Mouse (Mus musculus) gastrocnemius, adult 18-20 months (tissue): ENCODE measurements around the gene Prokr2. TPM values are rescaled to one million over a fixed set of nuclear protein-coding genes. Genes with fewer than 3 reads are reported as not detected.
"Not testable (repeated sequence)": the region's sequence is repeated elsewhere in the genome, so short reads cannot be mapped to it uniquely, and the experiment has no call there.

Experiments used
- DNase-seq: peaks from one replicate; pipeline ENCODE4 v3.0.0; 2021; ENCODE audit warnings: low spot score
- total RNA-seq, 2 experiments: library from RNA; stranded (reverse); gene quantifications; 2 replicates each; pipeline ENCODE4 v1.2.3; 2021

Gene Prokr2
- total RNA-seq, 2 experiments from 2014 or later: not detected

- DNase-seq: no peak
Measured at GRCm38 (mm10) chr2:132341293-132341692, 44.0 kb downstream of the Prokr2 start.

DNA sequence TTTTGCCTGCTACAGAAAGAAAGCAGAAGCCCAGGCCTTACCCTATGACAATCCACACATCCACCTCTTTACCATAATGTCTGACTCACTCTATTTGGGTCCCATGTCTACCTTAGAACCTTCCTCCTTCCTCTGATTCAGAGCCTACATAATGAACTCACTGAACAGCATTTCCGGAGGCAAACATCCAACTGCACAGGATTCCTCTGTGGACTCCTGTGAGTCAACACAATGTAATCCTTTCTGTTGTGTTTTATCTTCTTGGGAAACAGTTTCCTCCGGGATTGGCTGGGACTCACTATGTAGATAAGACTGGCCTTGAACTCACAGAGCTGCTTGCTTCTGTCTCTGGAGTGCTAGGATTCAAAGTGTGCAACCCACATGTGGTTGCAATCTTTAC, 44.9 kb downstream of the Prokr2 start:
- DNase-seq: no peak

DNA sequence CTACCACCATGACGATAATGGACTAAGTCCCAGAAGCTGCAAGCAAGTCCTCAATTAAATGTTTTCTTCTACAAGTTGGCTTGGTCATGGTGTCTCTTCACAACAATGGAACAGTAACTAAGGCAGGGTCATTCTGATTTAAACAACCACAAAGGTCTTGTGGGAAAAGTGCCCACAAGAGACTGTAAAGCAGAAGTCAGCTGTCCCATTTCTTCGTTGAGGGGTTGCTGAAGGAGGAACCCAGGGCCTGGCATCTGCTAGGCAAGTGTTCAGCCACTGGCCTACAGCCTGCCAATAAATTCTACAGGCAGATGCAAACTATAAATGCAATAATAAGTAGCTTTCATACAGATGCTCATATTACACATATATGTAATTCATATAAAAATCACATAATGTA, 48.0 kb downstream of the Prokr2 start:
- no peak for DNase-seq

GRCm38 (mm10) chr2:132323541-132323940, 61.7 kb downstream of the Prokr2 start:
- no peak for DNase-seq

GRCm38 (mm10) chr2:132320516-132320915, 64.7 kb downstream of the Prokr2 start:
- DNase-seq: no peak

- DNase-seq: no peak
Measured at GRCm38 (mm10) chr2:132317178-132317577, 68.1 kb downstream of the Prokr2 start.

GRCm38 (mm10) chr2:132316041-132316808, 69.0 kb downstream of the Prokr2 start:
- DNase-seq: peak; percentile 51

DNA sequence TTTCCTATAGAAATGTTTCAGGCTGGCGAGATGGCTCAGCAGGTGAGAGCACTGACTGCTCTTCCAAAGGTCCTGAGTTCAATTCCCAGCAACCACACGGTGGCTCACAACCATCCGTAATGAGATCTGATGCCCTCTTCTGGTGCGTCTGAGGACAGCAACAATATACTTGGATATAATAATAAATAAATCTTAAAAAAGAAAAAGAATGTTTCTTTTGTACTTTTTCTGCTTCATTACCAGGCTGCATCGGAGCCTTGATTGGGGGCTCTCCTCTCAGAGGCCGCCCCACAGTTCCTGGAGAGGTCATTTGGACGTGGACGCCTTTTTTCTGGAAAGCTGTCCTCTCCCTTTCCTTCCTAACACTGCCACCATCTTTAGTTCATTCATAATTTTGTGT, 71.2 kb downstream of the Prokr2 start:
- not testable (repeated sequence) for DNase-seq

DNA sequence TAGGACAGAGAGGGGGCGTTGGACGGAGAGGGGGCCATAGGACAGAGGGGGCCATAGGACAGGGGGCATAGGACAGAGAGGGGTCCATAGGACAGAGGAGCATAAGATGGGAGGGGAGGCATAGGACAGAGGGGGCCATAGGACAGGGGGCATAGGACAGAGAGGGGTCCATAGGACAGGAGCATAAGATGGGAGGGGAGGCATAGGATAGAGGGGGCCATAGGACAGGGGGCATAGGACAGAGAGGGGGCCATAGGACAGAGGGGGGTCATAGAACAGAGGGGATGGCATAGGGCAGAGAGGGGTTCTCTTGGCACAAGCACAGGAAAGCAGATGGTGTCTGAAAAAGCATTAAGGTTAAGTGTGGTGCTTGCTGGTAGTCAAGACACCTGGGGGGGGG, 71.7 kb downstream of the Prokr2 start:
- no peak for DNase-seq

DNA sequence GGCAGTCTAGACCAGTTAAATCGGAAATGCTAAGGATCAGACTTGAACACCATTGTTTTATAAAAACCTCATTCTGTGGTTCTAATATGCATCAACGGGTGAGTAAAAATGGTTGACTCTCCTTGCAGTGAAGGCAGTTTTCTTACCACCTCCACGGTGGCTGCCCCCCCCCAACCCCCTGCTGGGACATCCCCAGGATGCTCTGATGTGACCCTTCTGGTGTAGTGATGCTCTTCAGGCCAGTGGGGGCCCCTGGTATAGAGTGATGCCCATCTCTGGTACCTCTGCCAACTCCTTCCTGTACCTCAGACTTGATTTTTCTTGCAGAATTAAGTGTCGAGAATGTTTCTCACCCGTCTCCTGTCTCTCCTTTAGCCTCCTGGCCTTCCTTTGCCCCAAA, 72.6 kb downstream of the Prokr2 start:
- no peak for DNase-seq

DNA sequence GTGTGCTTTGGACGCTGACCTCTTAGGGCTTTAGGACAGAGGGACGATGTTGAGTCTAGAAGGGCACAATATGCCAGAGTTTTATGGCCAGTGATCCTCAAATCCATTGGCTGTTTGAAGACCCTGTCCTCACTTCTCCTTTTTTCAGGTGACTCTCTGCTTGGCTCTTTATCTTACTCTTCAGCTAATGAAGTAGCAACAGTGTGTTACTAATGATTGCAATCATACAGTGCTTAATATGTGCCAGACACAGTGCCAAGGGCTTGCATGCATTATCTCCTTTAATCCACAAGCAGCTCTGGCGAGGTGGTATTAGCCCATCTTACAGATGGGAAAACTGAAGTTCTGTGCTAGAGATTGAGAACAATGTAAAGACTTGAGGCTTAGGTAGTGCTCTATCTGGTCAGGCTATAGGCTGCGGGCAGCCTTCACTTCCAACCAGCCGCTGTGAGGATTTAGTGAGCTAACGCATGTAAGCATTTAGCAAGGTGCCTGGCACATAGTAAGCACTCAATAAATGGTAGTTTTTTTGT, 75.8 kb downstream of the Prokr2 start:
- DNase-seq: no peak

DNA sequence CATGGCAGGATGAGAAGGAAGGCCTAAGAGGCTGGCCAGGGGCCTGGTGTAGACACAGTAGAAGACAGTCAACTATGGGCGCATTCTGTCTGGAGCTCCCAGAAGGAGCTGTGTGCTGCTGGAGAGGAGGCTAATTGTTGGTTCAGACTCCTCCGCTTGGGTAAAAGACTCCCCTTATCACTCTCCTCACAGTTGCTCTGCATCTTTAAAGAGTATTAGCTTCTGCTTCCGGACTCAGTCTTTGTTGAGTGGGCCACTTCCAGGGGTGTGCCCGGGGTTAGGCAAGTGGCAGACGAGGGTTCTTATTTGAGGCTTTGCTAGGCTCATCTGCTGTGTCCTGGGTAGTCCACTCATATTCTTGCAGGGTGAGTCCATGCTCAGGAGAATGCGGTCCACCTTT, 76.4 kb downstream of the Prokr2 start:
- no peak for DNase-seq

DNA sequence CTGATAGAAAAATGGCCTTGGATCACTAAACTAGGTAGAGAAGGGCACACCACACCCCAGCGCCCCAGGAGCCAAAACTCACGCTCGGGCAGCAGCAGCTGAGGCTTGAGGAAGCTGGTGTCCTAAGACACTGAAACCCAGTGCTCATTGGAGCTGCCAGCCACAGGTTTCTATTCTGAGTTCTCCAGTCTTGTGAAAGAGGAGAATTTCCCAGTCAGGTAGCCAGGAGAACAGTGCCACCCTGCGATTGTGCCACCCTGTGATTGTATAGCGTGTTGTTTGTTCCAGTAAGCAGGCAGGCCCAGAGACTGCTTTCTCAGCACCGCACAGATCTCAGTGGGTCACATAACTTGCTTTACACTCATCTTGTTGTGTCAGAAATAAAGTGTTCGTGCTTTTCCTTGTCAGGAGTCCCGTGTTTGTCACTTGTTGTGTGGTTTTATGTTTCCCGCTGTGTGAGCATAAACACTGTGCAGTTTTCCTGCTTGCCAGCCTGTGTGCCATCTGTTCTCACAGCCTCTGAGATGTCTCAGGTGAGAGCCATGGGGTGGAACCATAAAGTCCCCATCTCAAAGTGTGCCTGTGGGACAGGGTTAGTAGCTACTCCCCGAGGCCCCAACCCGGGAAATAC, 77.9 kb downstream of the Prokr2 start:
- DNase-seq: peak; percentile 64

GRCm38 (mm10) chr2:132305988-132306387, 79.3 kb downstream of the Prokr2 start:
- DNase-seq: no peak

GRCm38 (mm10) chr2:132305165-132305564, 80.1 kb downstream of the Prokr2 start:
- no peak for DNase-seq

DNA sequence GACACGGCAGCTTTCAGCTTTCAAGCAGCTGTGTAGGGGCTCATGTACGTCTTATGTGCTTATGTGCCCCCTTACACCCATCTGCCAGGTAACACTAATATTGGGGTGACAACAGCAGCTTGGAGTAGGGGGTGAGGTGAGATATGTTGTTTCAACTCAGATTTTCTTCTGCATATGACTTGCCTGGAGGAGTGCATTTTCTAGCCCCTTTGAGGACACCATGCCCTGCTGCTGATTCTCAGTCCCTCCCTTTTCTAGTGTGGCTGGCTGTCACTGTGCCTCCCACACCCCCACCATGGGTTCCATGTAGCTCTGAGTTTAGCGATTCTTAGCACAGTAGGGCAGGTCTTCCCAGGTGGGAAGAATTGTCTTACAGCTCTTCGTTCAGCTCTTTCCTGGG, 83.8 kb downstream of the Prokr2 start:
- DNase-seq: no peak

DNA sequence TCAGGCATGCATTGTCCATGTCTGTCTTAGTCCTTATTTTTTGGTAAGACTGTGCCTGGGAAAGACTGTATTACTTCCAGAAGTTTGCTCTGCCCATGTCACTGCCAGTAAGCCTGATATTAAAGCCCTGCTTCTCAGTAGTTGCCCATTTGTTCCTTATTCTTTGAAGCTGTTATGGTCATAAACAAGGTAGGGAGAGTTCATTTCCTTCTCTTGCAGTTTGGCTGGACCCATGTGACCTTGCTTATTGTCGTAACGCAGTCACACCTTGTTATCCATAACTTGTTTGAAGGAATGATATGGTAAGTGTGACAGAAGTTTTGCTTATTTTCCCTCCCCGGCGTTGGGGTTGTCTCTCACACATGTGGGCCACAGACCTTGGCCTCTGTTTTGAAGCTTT, 87.0 kb downstream of the Prokr2 start:
- no peak for DNase-seq

GRCm38 (mm10) chr2:132293694-132294450, 91.4 kb downstream of the Prokr2 start:
- no peak for DNase-seq

GRCm38 (mm10) chr2:132292083-132292482, 93.2 kb downstream of the Prokr2 start:
- DNase-seq: peak; percentile 22

DNA sequence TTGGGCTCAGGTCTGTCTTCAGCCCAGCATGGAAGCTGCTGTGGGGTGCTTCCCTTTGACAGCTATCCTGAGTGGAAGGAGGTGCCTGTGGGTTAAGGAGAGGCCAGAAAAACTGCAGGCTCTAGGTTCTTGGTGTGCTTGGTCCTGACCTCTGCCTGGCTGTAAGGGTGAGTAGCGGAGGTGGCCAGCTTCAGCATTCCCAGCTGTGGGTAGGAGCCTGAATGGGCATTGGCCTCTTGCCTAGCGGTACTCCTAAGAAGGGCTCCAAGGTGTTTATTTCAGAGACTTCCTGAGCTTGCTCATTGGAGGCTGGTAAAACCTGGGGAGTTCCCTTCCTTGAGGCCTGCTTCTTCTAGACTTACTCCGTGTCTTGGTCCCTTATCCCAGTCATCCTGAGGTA, 94.0 kb downstream of the Prokr2 start:
- DNase-seq: peak; percentile 69

GRCm38 (mm10) chr2:132290808-132291207, 94.4 kb downstream of the Prokr2 start:
- DNase-seq: no peak

GRCm38 (mm10) chr2:132289213-132289612, 96.0 kb downstream of the Prokr2 start:
- not testable (repeated sequence) for DNase-seq
